In the genomic region with DNA sequence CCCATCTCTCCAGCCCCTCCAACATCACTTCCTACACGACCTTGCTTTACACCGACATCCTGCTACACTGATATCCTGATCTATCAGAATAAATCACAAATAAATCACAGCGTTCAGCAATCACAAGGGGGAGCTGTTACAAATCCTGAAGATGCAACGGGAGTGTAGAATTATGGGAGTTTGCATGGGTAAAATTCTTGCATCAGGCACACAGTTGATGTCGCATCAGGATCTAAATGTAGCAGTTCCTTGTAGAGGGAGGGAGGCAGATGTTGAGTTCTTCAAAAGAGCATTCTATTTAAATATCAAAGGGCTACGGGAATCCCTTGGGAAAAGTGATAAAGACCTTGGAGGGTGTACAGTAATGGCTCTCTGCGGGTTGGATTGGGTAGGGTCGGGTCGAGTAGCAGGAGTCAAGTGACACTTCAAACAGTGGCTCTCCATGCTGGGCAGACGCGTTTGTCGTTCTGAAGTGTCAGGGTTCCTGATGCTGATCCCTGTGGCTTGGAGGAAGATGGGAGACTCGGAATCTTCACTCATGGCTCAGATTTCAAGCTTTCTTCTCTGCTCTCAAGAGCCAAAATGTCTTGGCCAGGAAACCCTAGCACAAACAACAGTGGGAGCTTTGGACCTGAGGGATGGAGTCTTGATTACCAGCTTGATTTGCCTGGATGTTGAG, we compare ENCODE assay signal across 10 mouse cellular contexts. TPM values are rescaled to one million over a fixed set of nuclear protein-coding genes. Genes with fewer than 3 reads are reported as not detected.
DNase-seq lines count a peak whose midpoint lies in the region; ATAC-seq and TF ChIP-seq lines count a peak whose summit lies in the region.
"Had no signal": no experiment of that assay in that cellular context is flagged by ENCODE, and none has a peak within 500 bp of the region (broad histone marks: within the 10 kb centered on the region; RNA-seq: fewer than 3 reads in every experiment).

No protein-coding gene starts in this region.

- no peak overlapping the region for H3K9ac ChIP-seq in kidney, postnatal 0 days (ENCODE audit: low read depth, low read length)
- peak overlapping the region; percentile 5; the same call in 1 of the 2 replicates for H3K9ac ChIP-seq in embryonic facial prominence, embryonic 14.5 days (ENCODE audit: low read depth, low read length)
- no peak overlapping the region for H3K9ac ChIP-seq in limb, embryonic 11.5 days (ENCODE audit: low read length)
- H3K9ac ChIP-seq: liver, embryonic 15.5 days had no signal

- H3K4me2 ChIP-seq in kidney, postnatal 0 days (ENCODE audit: low read length) = peak overlapping the region; percentile 14; the same call in 1 of the 2 replicates
- peak overlapping the region; percentile 47 for H3K4me2 ChIP-seq in embryonic facial prominence, embryonic 14.5 days (ENCODE audit: low read depth, low read length)
- H3K4me2 ChIP-seq in limb, embryonic 11.5 days (ENCODE audit: low read depth, severe bottlenecking) = peak overlapping the region; percentile 50
- H3K4me2 ChIP-seq: liver, embryonic 15.5 days had no signal

- peak; percentile 49 for TF ChIP-seq CTCF in kidney, postnatal 0 days (IDR thresholded peaks at IDR 0.05; ENCODE audit: low read depth)

- ATAC-seq in kidney, postnatal 0 days (replicated peaks; ENCODE audit: low FRiP score, low read depth) = no peak
- peak; percentile 63 for ATAC-seq in embryonic facial prominence, embryonic 14.5 days (ENCODE audit: low read depth)
- ATAC-seq in limb, embryonic 11.5 days (ENCODE audit: insufficient number of reproducible peaks, low FRiP score, low TSS enrichment, low read depth) = no peak
- ATAC-seq in erythroblast, adult 5-6 weeks (replicated peaks; ENCODE audit: low FRiP score, poor library complexity, severe bottlenecking) = no peak
- no peak for ATAC-seq in granulocyte monocyte progenitor cell, adult 5-6 weeks (replicated peaks; ENCODE audit: poor library complexity, severe bottlenecking)

- WGBS in kidney, postnatal 0 days = 3% methylated on average over 13 of the region's 13 CpGs
- WGBS in embryonic facial prominence, embryonic 14.5 days = 7% methylated on average over 13 of the region's 13 CpGs
- WGBS in limb, embryonic 11.5 days = 6% methylated on average over 13 of the region's 13 CpGs

- no peak overlapping the region for H3K4me3 ChIP-seq in kidney, postnatal 0 days (replicated peaks; ENCODE audit: low read depth, low read length)
- H3K4me3 ChIP-seq in embryonic facial prominence, embryonic 14.5 days (ENCODE audit: low read depth, low read length) = peak overlapping the region; percentile 3; the same call in 1 of the 2 replicates
- peak overlapping the region; percentile 16; the same call in 1 of the 2 replicates for H3K4me3 ChIP-seq in limb, embryonic 11.5 days (ENCODE audit: low read depth, low read length)
- H3K4me3 ChIP-seq: liver, embryonic 15.5 days had no signal

- H3K9me3 ChIP-seq in kidney, postnatal 0 days (replicated peaks; ENCODE audit: low read length) = no peaks in the 10 kb centered on the region
- no peaks in the 10 kb centered on the region for H3K9me3 ChIP-seq in embryonic facial prominence, embryonic 14.5 days (ENCODE audit: control insufficient read depth, low read length)
- no peaks in the 10 kb centered on the region for H3K9me3 ChIP-seq in limb, embryonic 11.5 days (ENCODE audit: control insufficient read depth, low read length)
- H3K9me3 ChIP-seq: liver, embryonic 15.5 days had no signal

- no peaks in the 10 kb centered on the region for H3K4me1 ChIP-seq in kidney, postnatal 0 days (replicated peaks; ENCODE audit: insufficient read depth, low read length)
- peaks cover 7% of the 10 kb centered on the region; the same call in 1 of the 2 replicates for H3K4me1 ChIP-seq in embryonic facial prominence, embryonic 14.5 days (ENCODE audit: control insufficient read depth, insufficient read depth, low read length)
- H3K4me1 ChIP-seq in limb, embryonic 11.5 days (ENCODE audit: control insufficient read depth, insufficient read depth, low read length) = peaks cover 7% of the 10 kb centered on the region
- H3K4me1 ChIP-seq: liver, embryonic 15.5 days had no signal

- H3K36me3 ChIP-seq in kidney, postnatal 0 days (ENCODE audit: insufficient read depth, low read length) = no peaks in the 10 kb centered on the region
- H3K36me3 ChIP-seq in embryonic facial prominence, embryonic 14.5 days (ENCODE audit: control insufficient read depth, insufficient read depth, low read length) = no peaks in the 10 kb centered on the region
- no peaks in the 10 kb centered on the region for H3K36me3 ChIP-seq in limb, embryonic 11.5 days (ENCODE audit: control insufficient read depth, insufficient read depth, low read length)
- H3K36me3 ChIP-seq: liver, embryonic 15.5 days had no signal

- no peak overlapping the region for H3K27ac ChIP-seq in kidney, postnatal 0 days
- H3K27ac ChIP-seq in embryonic facial prominence, embryonic 14.5 days (replicated peaks; ENCODE audit: low read depth, low read length) = no peak overlapping the region
- no peak overlapping the region for H3K27ac ChIP-seq in limb, embryonic 11.5 days (replicated peaks; ENCODE audit: low read depth, low read length)
- H3K27ac ChIP-seq: liver, embryonic 15.5 days had no signal

- DNase-seq in kidney, postnatal 0 days (ENCODE audit: low spot score) = peak; percentile 31
- DNase-seq in kidney, adult 11 months = no peak
- DNase-seq in embryonic facial prominence, embryonic 14.5 days (ENCODE audit: low spot score) = peak; percentile 81
- no peak for DNase-seq in limb, embryonic 11.5 days (ENCODE audit: low spot score)
- DNase-seq in retina, postnatal 1 day = peak; percentile 37
- DNase-seq in thymus, postnatal 25 days = no peak
- DNase-seq: spleen, adult 18-20 months had no signal

- H3K27me3 ChIP-seq in kidney, postnatal 0 days (ENCODE audit: insufficient read depth, low read length) = peaks cover 10% of the 10 kb centered on the region; the same call in 1 of the 2 replicates
- no peaks in the 10 kb centered on the region for H3K27me3 ChIP-seq in embryonic facial prominence, embryonic 14.5 days (replicated peaks; ENCODE audit: control insufficient read depth, insufficient read depth, low read length)
- H3K27me3 ChIP-seq in limb, embryonic 11.5 days (ENCODE audit: control insufficient read depth, insufficient read depth, low read length) = peaks cover 6% of the 10 kb centered on the region; the same call in 1 of the 2 replicates

RNA-seq across cellular contexts. Expression of a gene that starts 16.0 kb away (rescaled TPM):
- polyA plus RNA-seq in kidney, postnatal 0 days (2015; fragmentation: Nextera tagmentation; extraction: Ambion mirVana) = 0.61 and 0.94 TPM in 2 replicates
- polyA plus RNA-seq in embryonic facial prominence, embryonic 14.5 days (2014; fragmentation: Nextera tagmentation; extraction: Ambion mirVana) = 0.90 and 2.5 TPM in 2 replicates
- 0.25 and 0.45 TPM in 2 replicates for polyA plus RNA-seq in limb, embryonic 11.5 days (2014; fragmentation: Nextera tagmentation; extraction: Ambion mirVana)
- 1.3 TPM in 1 of 2 replicates, not detected in the other for total RNA-seq in erythroblast, adult 5-6 weeks (2015; ENCODE audit: low replicate concordance)
- total RNA-seq in erythroblast, adult 5-6 weeks (2017; ENCODE audit: low replicate concordance) = 1.3 TPM in 1 of 2 replicates, not detected in the other
- total RNA-seq in granulocyte monocyte progenitor cell, adult 5-6 weeks (2014; fragmentation: Nextera tagmentation) = not detected in 2 replicates
- total RNA-seq in granulocyte monocyte progenitor cell, adult 5-6 weeks (2017) = 0.30 and 0.41 TPM in 2 replicates

Comparison
In these comparisons a context has a peak if more than half of its experiments do, and no peak if none do; other contexts are left out.
1. DNase-seq: peak in kidney, postnatal 0 days (single experiment), embryonic facial prominence, embryonic 14.5 days (single experiment) and retina, postnatal 1 day (single experiment); none in kidney, adult 11 months (single experiment), limb, embryonic 11.5 days (single experiment) and thymus, postnatal 25 days (single experiment).
2. Peak in every context shown above with its lines, with median percentiles within 50 percentile points of each other: H3K4me2 ChIP-seq.